Mouse (Mus musculus) ES-Bruce4 (cell line): ENCODE data around the gene Ncaph2.

Source experiments
- CTCF ChIP-seq: IDR thresholded peaks from one replicate; pipeline ENCODE4 v1.8.1; 2011; ENCODE audit warnings: low read depth, low read length
- EP300 ChIP-seq: IDR thresholded peaks from 2 replicates; pipeline ENCODE4 v1.6.1; 2011; ENCODE audit warnings: low read depth, low read length; ENCODE audit not compliant: insufficient read depth
- POLR2A ChIP-seq: IDR thresholded peaks from one replicate; pipeline ENCODE4 v1.8.1; 2011; ENCODE audit warnings: low read length; ENCODE audit not compliant: insufficient read depth

- TF ChIP-seq CTCF: no peak
- TF ChIP-seq POLR2A: peak; percentile 13
- TF ChIP-seq EP300: no peak
Observed at GRCm38 (mm10) chr15:89355241-89356187, at the start of gene Ncaph2, which contains the start of gene Lmf2.
